Mouse (Mus musculus): ENCODE data around the gene Qrich1. TPM values are rescaled to one million over a fixed set of nuclear protein-coding genes. Genes with fewer than 3 reads are reported as not detected.

Qrich1 gene
- 84.5 and 96.7 TPM in 2 replicates for polyA plus RNA-seq (2015; fragmentation: Nextera tagmentation; extraction: Ambion mirVana)

DNA sequence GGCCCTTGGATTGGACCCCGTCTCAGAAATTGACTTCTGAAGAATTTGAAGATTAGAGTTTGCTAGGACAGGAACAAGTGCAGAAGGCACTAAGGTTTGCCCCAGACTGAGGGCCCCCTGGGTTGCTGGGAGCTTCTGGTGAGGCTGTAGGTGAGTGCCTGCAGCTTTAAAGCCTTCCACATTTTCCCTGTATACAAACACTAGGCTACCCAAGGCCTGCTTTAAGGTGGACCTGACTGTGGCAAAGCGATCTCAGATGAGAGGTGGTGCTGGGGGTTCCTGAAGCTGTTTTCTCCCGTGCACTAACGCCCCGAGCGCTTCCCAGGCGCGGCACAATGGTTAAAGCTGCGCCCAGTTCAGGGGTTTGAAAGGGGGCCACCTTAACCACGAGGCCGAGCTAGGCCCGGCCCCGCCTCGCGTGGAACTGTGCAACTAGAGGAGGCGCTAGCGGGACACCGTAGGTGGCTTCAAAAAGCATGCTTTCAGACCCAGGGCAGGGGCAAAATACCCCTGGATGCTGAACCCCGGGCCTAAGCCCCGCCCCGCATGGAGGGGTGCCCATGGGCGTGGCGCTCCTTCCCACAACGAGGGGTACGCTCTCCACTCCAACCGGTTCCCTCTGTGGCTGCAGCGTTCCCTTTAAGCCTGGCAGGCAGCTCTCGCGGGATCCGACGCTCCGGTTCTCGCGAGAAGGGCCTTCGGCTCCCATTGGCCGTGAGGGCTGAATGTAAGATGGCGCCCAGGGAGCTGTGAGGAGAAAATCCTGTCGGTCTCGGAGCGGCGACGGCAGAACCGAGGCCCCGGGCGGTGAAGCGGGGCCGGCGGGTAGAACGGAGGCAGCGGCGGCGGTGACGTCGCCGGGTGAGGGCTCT, at the start of gene Qrich1:
Gene Qrich1 (plus strand): TSS at position 427 of the 872 bp plus-strand sequence.
- peak; percentile 99 for DNase-seq (ENCODE audit: low spot score)

DNA sequence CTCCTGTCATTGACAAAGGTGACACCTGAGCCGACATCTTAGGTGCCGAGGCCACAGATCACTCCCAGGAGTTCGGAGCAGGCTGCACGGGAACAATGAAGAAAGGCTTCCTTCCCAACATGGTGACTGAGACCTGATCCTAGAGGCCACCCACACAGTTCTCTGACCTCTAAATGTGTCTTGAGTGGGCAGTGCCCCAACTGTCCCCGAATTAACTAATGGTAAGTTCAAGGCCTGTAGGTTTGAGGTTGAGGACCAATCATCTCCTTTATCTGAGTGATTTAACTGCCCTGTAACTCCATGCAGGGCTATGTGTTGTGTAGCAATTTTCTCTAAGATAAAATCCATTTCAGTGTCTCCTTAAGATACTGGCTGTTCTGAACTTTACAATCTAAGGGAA, 47.2 kb upstream of the Qrich1 start:
- DNase-seq (ENCODE audit: low spot score) = no peak

DNA sequence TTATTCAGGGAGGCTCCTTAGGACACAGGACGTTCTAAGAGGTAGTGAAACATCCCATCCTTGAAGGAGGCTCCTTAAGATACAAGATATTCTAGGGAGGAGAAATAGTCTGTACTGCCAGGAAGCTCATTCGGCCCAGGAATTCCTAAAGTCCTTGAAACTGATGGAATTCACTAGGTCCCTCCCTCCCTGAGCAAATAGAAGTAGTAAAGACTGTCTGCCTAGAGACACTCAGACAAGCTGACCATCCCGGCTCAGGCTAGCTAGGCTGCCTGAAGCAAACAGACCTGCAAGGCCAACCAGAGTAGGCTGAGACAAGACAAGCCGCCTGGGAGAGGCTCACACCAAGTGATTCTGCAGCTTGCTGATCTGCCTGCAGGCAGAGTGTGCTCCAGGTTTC, 46.8 kb upstream of the Qrich1 start:
- DNase-seq (ENCODE audit: low spot score) = no peak

DNA sequence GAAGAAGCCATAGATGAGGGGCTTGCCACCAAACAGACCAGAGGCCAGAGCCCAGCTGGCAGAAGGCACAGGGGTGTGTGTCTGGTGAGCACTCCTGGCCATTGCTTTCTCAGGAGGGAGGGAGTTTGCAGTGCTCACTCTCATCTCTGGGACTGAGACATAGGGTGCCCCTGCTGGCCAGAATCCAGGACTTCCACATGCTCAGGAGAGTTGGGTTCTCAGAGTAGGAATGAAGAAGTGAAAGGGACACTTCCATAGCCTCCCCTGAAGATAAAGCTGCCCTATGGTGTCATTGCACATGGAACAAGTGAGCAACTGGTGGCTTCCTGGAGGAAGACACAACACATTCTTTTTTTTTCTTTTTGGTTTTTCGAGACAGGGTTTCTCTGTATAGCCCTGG, 42.1 kb upstream of the Qrich1 start:
- DNase-seq (ENCODE audit: low spot score) = no peak

DNA sequence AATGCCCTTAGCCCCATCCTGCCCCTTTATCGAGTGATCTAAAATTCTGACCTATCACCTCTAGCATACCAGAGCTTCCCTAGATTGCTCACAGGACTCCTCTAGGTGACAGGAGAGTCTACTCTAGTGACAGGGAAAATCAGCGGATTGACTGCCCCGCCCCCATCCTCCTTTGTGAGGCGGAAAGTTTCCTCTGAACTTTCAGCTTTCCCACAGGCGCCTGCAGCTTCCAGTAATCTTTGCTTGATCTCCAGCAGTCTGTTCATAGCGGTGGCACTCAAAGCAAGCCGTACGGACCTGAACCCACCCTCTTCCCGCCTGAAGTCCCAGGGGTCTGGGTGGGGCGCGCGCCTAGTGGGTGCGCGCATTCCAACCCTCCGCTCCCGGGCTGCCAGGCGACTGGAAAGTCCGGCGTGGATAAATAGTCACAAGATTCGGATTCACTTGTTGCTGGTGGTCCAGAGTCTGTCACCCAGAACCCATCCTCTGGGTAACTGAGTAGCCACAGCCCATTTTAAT, 37.9 kb upstream of the Qrich1 start:
- DNase-seq (ENCODE audit: low spot score) = peak; percentile 41

DNA sequence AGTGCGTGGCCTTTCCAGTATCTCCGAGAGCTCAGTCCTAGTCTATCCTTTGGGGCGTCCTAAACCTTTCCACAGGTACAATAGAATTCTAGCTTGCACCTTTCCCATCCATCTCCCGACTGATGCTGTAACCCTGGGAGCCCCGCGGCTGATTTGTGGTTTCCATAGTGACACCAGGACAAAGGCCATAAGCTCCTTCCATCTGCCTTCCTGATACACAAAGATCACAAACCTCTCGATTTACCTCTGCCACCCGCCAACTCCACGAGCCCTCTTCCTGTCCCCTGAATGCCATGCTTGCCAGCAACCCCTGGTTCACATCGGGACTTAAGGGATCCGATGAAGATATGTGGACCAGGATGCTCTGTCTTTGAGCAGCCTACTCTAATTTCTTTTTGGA, 37.4 kb upstream of the Qrich1 start:
- DNase-seq (ENCODE audit: low spot score) = no peak

DNA sequence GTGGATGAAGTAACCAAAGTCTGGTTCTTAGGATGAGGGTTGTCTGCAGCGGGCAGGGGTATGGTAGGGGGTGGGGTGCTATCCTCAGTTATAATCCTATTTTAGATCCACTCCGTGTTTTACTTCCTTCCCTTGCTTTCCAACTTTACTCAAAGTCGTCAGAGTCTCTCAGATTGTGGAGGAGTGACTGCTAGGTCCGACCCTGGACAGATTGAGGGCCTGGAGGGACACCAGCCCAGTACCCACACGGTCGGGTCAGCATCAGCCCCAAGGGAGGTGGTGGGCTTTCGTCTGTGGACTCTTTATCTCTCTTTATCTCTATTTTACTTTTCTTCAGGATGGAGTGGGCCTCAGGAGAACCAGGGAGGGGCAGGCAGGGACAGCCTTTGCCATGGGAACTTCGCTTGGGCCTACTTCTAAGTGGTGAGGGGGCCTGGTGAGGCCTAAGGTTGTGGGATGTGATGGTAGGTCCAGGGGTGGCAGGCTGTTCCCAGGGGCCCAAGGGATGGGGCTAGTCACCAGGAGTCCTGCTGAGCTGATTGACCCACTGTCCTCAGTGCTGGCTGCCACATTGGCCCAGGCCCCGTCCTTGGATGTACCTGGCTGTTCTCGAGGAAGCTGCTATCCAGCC, 36.8 kb upstream of the Qrich1 start, which contains the start of gene Lamb2:
Gene Lamb2 (plus strand): TSS at position 16 of the 631 bp plus-strand sequence.
- peak; percentile 50 for DNase-seq (ENCODE audit: low spot score)

DNA sequence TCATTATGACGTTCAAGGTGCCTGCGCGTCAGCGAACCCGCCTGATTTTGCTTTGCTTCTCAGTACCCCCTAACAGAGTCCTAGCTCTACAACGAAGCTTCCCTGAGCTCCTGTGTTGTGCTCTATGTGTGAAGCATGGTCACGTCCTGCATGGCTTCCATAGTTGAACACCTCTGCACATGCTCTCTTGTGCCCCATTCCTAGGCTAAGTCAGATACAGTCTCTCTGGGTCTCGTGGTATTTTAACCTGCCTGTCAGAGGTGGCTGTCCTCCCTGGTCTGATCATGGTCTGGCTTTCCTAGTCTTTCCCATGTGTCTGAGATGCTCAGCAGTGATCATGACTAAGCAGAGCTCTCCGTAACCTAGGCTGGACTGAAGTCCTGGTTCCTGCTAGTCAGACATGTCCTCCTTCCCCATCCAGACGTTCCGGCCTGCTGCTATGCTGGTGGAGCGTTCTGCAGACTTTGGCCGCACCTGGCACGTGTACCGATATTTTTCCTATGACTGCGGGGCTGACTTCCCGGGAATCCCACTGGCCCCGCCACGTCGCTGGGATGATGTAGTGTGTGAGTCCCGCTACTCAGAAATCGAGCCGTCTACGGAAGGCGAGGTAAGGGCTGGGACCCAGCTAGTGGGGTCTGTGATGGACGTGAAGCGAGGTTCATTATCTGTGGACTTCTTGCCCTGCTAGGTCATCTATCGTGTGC, 35.6 kb upstream of the Qrich1 start:
- no peak for DNase-seq (ENCODE audit: low spot score)

DNA sequence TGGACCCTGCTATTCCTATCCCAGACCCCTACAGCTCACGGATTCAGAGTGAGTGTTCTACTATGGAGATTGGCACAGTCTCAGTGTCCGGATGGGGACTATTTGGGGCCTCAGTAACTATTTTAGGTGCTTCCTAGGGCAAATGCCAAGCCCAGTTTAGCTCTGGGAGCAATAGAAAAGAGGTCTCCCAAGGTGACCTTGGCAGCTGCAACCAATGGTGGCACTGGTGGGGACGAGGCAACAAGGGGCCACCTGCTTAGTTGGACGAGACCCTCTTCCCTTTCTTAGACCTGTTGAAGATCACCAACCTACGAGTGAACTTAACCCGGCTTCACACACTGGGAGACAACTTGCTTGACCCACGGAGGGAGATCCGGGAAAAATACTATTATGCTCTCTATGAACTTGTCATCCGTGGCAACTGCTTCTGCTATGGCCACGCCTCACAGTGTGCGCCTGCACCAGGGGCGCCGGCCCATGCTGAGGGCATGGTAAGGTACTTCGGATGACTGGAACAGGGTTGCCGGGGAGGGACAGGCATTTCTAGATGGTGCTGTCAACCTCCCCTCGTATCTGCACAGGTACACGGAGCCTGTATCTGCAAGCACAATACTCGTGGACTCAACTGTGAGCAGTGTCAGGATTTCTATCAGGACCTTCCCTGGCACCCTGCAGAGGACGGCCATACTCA, 34.9 kb upstream of the Qrich1 start:
- no peak for DNase-seq (ENCODE audit: low spot score)

DNA sequence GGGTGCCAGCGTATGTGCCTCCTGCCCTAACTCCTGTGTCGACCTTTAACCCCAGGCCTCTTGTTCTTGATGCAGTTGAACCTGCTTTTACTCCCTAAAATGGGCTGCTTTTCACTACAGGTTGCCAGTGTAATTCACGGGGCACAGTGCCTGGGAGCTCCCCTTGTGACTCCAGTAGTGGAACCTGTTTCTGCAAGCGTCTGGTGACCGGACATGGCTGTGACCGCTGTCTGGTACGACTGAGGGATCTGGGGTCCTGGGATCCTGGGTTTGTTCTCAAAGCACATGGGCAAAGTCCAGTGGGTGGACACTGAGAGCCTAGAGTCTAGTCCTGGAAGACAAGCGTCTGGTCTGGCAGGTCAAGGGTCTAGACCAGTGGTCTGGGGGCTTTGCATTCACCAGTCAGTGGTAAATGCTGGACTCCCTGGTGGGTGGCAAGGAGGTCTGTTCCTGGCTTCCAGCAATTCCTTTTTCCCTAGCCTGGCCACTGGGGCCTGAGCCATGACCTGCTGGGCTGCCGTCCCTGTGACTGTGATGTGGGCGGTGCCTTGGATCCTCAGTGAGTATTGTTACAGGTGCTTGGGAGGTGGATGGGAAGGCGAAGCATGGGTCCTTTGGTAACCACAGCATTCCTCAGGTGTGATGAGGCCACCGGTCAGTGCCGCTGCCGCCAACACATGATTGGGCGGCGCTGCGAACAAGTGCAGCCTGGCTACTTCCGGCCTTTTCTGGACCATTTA, 33.4 kb upstream of the Qrich1 start:
- DNase-seq (ENCODE audit: low spot score) = no peak

DNA sequence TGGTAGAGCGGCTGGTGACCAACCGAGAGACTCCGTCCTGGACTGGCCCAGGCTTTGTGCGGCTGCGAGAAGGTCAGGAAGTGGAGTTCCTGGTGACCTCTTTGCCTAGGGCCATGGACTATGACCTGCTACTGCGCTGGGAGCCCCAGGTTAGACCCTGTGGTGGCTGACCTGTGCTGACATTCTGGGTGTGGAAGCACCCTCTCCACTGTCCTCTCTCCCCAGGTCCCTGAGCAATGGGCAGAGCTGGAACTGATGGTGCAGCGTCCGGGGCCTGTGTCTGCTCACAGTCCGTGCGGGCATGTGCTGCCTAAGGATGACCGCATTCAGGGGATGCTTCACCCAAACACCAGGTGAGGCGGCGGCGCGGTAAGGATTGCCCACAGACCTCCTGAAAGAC, 32.6 kb upstream of the Qrich1 start:
- no peak for DNase-seq (ENCODE audit: low spot score)

DNA sequence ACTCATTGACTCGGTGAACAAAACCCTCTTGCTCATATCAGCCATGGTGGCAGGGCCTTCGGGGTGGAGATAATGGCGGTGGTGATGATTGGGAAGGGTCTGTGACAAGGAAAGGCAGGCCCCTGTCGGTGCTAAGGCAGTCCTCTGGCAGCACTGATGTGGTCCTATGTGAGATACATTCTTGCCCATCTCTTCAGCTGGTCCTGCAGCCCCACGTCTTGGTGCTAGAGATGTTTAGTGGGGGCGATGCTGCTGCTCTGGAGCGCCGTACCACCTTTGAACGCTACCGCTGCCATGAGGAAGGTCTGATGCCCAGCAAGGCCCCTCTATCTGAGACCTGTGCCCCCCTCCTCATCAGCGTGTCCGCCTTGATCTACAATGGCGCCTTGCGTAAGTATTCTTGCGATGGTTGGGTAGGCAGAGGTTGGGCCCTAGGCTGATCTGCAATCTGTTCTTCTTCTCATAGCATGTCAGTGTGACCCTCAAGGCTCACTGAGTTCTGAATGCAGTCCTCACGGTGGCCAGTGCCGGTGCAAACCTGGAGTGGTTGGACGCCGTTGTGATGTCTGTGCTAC, 31.2 kb upstream of the Qrich1 start:
- DNase-seq (ENCODE audit: low spot score) = no peak

DNA sequence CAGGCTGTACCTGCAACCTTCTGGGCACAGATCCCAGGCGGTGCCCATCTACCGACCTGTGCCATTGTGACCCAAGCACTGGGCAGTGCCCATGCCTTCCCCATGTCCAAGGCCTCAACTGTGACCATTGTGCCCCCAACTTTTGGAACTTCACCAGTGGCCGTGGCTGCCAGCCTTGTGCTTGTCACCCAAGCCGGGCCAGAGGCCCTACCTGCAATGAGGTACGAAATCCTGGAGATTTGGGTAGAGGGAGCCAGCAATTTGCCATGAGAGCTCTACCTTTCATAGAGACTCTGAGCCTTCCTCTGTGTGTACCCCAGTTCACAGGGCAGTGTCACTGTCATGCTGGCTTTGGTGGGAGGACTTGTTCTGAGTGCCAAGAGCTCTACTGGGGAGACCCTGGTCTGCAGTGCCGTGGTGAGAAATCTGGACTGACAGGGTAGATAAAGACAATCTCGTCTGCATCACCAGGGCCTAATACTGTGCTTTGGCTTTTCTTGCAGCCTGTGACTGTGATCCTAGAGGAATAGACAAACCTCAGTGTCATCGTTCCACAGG, 29.6 kb upstream of the Qrich1 start:
- no peak for DNase-seq (ENCODE audit: low spot score)

DNA sequence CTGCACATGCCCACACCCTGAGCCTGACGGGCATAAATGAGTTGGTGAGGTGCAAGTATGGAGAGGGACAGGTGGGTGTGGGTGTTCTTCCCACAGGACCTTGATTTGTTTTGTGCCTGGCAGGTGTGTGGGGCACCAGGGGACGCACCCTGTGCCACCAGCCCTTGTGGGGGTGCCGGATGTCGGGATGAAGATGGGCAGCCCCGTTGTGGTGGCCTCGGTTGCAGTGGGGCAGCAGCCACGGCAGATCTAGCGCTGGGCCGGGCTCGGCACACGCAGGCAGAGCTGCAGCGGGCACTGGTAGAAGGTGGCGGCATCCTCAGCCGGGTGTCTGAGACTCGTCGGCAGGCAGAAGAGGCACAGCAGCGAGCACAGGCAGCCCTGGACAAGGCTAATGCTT, 28.2 kb upstream of the Qrich1 start:
- DNase-seq (ENCODE audit: low spot score) = no peak

DNA sequence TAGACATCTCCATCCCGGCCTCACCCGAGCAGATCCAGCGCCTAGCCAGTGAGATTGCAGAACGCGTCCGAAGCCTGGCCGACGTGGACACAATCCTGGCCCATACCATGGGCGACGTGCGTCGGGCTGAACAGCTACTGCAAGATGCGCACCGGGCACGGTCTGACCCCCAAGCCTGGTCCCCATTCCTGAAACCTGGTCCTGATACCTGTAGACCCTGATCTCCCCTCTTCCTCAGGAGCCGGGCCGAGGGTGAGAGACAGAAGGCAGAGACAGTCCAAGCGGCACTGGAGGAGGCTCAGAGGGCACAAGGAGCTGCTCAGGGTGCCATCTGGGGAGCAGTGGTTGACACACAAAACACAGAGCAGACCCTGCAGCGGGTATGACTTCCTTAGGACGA, 27.4 kb upstream of the Qrich1 start:
- DNase-seq (ENCODE audit: low spot score) = no peak

DNA sequence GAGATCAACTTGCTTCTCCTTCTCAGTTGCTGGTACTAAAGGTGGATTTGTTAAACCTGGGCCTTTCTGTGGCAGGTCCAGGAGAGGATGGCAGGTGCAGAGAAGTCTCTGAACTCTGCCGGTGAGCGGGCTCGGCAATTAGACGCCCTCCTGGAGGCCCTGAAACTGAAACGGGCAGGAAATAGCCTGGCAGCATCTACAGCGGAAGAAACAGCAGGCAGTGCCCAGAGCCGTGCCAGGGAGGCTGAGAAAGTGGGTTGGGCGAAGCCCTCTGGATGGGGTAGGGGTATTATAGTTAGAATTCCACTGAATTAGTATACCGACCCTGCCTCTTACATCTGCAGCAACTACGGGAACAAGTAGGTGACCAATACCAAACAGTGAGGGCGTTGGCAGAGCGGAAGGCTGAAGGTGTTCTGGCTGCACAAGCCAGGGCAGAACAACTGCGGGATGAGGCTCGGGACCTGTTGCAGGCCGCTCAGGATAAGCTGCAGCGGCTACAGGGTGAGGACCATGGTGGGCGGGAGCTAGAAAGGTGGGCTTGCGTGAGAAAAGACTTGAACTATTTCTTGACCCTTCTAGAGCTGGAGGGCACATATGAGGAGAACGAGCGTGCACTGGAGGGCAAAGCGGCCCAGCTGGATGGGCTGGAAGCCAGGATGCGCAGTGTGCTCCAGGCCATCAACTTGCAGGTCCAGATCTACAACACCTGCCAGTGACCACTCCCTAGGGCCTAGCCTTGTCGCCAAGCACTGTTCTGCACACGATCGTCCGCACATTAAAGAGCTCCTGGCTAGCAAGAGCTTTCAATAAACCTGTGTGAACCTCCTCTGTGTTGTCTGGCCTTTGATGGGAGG, 26.7 kb upstream of the Qrich1 start:
- DNase-seq (ENCODE audit: low spot score) = no peak

DNA sequence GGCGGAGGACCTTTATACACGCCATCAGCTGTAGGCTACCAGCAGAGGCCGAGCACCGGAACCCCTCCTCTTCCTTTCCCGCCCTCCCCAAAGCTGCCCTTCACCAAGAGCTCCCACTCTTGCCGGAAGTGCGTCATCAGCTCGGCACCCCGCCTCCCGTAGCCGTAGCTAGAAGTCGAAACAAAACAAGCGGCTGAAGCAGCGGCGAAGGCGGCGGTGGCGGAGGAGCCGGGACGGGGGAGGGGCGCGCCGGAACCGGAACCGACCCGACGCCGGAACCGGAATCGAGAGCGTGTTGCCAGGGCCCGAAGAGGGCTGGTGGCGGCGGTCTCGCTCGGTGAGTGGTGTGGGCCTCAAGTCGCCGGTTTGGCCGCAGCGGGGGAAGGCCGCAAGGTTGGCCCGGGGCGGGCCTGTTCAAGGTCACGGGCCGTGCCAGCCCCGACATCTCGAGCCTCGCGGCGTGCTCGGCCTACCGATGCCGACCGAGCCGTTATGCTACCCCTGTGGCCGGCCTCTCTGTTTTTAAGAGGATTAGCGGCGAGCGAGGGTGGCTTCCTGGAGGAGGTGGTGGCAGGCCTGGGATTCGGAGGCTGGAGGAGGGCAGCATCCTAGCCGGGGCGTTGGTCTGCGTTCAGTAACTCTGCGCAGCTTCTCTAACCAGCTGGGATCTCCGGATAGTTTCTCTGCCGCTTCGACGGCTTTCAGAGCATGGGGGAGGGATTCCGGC, 25.9 kb upstream of the Qrich1 start, which contains the start of gene Usp19:
Gene Usp19 (plus strand): TSS at position 44 of the 727 bp plus-strand sequence.
- DNase-seq (ENCODE audit: low spot score) = peak; percentile 96

DNA sequence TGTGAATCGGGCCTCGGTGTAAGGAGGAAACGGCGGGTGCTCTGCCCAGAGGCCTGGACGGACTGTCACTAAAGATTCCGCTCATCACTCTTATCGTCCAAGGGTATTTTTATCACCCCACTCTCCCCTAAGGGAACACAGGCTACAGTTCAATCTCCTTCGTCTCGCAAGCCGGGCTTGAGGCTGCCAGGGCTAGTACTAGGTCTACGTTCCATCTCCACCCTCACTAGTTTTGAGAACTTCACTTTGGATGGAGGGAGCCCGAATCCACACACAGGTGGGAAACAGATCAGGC, 25.4 kb upstream of the Qrich1 start:
- no peak for DNase-seq (ENCODE audit: low spot score)
